Comparison of ENCODE assay signal across 8 mouse cellular contexts in genomic region chr7:130867256-130867655, GRCm38 (mm10). TPM values are rescaled to one million over a fixed set of nuclear protein-coding genes. Genes with fewer than 3 reads are reported as not detected.
DNase-seq lines count a peak whose midpoint lies in the region; ATAC-seq lines count a peak whose summit lies in the region.

No protein-coding gene starts in this region.

- H3K27me3 ChIP-seq in forebrain, embryonic 16.5 days (replicated peaks; ENCODE audit: control insufficient read depth, insufficient read depth, low read length) = no peaks in the 10 kb centered on the region; the same call in 1 of the 2 replicates

- no peaks in the 10 kb centered on the region for H3K9me3 ChIP-seq in forebrain, embryonic 16.5 days (ENCODE audit: control insufficient read depth, low read length)

- ATAC-seq in CD4-positive, CD25-positive, alpha-beta regulatory T cell, adult 4 months = no peak
- ATAC-seq in forebrain, embryonic 16.5 days = no peak

- peaks cover 8% of the 10 kb centered on the region for H3K4me1 ChIP-seq in forebrain, embryonic 16.5 days (replicated peaks; ENCODE audit: control insufficient read depth, insufficient read depth, low read length)

- peak; percentile 13 for DNase-seq in CD4-positive, CD25-positive, alpha-beta regulatory T cell, adult 2 months (ENCODE audit: low read depth, low spot score)
- DNase-seq in 416B (ENCODE audit: low read depth) = peak; percentile 19
- peak; percentile 49 for DNase-seq in lung, postnatal 10 days
- no peak for DNase-seq in left cerebral cortex, postnatal 14 days (ENCODE audit: low spot score in 2 of 2)
- DNase-seq in adrenal gland, adult (ENCODE audit: inconsistent age in 2 of 2, low spot score in 1 of 2) = no peak
- DNase-seq in ovary, adult 18-20 months (ENCODE audit: low spot score) = no peak

- 0 out of 2 replicates have a peak overlapping the region, but pooled peaks have one; percentile 3 for H3K4me3 ChIP-seq in forebrain, embryonic 16.5 days (replicated peaks; ENCODE audit: low read length)

- intact Hi-C loops in left cerebral cortex, postnatal 14 days (cut with DNase I) = no loop called here

- no peak overlapping the region for H3K27ac ChIP-seq in forebrain, embryonic 16.5 days (ENCODE audit: low read length)

- H3K4me2 ChIP-seq in forebrain, embryonic 16.5 days (ENCODE audit: low read length) = peak overlapping the region; percentile 35

- no peak overlapping the region for H3K9ac ChIP-seq in forebrain, embryonic 16.5 days (replicated peaks; ENCODE audit: low read depth, low read length)

- no peaks in the 10 kb centered on the region for H3K36me3 ChIP-seq in forebrain, embryonic 16.5 days (ENCODE audit: control insufficient read depth, insufficient read depth)

- whole genome bisulfite sequencing in forebrain, embryonic 16.5 days = 67% methylated on average over 3 of the region's 3 CpGs

RNA-seq across cellular contexts. Expression of gene Plekha1, which starts 1.7 kb away (rescaled TPM):
- 10 to 100 TPM; 30.9 to 41.6 TPM for polyA plus RNA-seq in CD4-positive, CD25-positive, alpha-beta regulatory T cell, adult 4 months (2017; shearing (Covaris generic))
- 57.1 and 58.9 TPM in 2 replicates for polyA plus RNA-seq in forebrain, embryonic 16.5 days (2015; fragmentation: Nextera tagmentation; extraction: Ambion mirVana)
- 10 to 100 TPM; 92.6 to 98.0 TPM for total RNA-seq in left cerebral cortex, postnatal 14 days (2021)

Comparison
In these comparisons a context has a peak if more than half of its experiments do, and no peak if none do; other contexts are left out.
1. DNase-seq: peak in CD4-positive, CD25-positive, alpha-beta regulatory T cell, adult 2 months (single experiment), 416B (single experiment) and lung, postnatal 10 days (single experiment); none in left cerebral cortex, postnatal 14 days (0 of 2), adrenal gland, adult (0 of 2) and ovary, adult 18-20 months (single experiment).